In the genomic region with DNA sequence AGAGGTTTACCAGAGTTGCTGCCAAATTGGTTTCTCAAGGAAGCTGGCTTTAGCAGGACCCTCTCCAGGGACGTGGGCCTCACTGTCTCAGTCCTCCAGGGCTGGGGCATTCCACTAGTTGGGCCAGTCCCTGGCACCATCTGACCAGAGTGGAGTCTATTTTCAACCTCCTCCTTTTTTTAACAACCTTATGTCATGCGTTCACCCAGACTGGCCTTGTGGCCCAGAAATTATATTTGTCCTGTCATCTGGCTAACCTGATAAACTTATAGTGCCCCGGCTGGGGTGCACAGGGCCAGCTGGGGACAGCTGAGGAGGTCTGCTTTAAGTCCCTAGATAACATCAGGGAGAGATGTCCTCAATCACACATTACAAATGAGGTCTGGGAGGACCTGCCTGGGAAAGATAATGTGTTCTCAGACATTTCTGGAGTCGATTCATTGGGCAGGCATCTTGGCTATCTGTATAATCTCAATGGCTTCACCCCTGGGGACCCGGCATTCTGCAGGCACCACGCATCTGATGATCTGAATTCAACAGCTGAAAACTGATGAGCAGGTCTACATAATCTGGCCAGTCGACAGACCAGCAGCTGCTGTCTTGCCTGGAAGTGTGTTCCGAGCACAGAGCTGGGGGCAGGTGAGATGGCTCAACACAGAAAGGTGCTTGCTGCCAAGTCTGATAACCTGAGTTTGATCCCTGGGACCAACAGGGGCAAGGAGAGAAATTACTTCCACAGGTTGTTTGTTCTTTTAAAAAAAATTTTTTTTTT, we compare ENCODE assay signal across 10 mouse cellular contexts.
DNase-seq lines count a peak whose midpoint lies in the region; ATAC-seq and TF ChIP-seq lines count a peak whose summit lies in the region.
"Had no signal": no experiment of that assay in that cellular context is flagged by ENCODE, and none has a peak within 500 bp of the region (broad histone marks: within the 10 kb centered on the region; RNA-seq: fewer than 3 reads in every experiment).

No protein-coding gene starts in this region.

- WGBS in heart, embryonic 15.5 days, result 30% methylated on average over 8 of the region's 8 CpGs
- WGBS in midbrain, embryonic 16.5 days, result 47% methylated on average over 8 of the region's 8 CpGs
- WGBS in forebrain, embryonic 10.5 days, result 83% methylated on average over 8 of the region's 8 CpGs

- peak overlapping the region; percentile 59 for H3K27ac ChIP-seq in layer of hippocampus, adult 2 months
- H3K27ac ChIP-seq in heart, embryonic 15.5 days, result peak overlapping the region; percentile 67
- H3K27ac ChIP-seq in midbrain, embryonic 16.5 days (ENCODE audit: low read length), result peak overlapping the region; percentile 56; the same call in 1 of the 2 replicates
- no peak overlapping the region for H3K27ac ChIP-seq in forebrain, embryonic 10.5 days
- H3K27ac ChIP-seq: lung, embryonic 15.5 days; neural tube, embryonic 12.5 days had no signal

- no peak for TF ChIP-seq CTCF in layer of hippocampus, adult 2 months (conservative IDR thresholded peaks at IDR 0.05)

- H3K4me2 ChIP-seq in heart, embryonic 15.5 days, result no peak overlapping the region
- H3K4me2 ChIP-seq in midbrain, embryonic 16.5 days (ENCODE audit: low read length), result no peak overlapping the region
- H3K4me2 ChIP-seq: lung, embryonic 15.5 days; neural tube, embryonic 12.5 days had no signal

- H3K9me3 ChIP-seq in heart, embryonic 15.5 days (replicated peaks), result no peaks in the 10 kb centered on the region
- no peaks in the 10 kb centered on the region for H3K9me3 ChIP-seq in midbrain, embryonic 16.5 days (replicated peaks; ENCODE audit: control insufficient read depth, low read length, poor library complexity, severe bottlenecking)
- H3K9me3 ChIP-seq in forebrain, embryonic 10.5 days, result no peaks in the 10 kb centered on the region
- H3K9me3 ChIP-seq: lung, embryonic 15.5 days; neural tube, embryonic 12.5 days had no signal

- H3K36me3 ChIP-seq in heart, embryonic 15.5 days, result no peaks in the 10 kb centered on the region
- no peaks in the 10 kb centered on the region for H3K36me3 ChIP-seq in midbrain, embryonic 16.5 days (ENCODE audit: control insufficient read depth, insufficient read depth, low read length)
- H3K36me3 ChIP-seq in forebrain, embryonic 10.5 days (replicated peaks), result no peaks in the 10 kb centered on the region
- H3K36me3 ChIP-seq: lung, embryonic 15.5 days; neural tube, embryonic 12.5 days had no signal

- H3K4me1 ChIP-seq in heart, embryonic 15.5 days (replicated peaks), result peaks cover 16% of the 10 kb centered on the region
- peaks cover 22% of the 10 kb centered on the region for H3K4me1 ChIP-seq in midbrain, embryonic 16.5 days (ENCODE audit: control insufficient read depth, insufficient read depth, low read length)
- H3K4me1 ChIP-seq in forebrain, embryonic 10.5 days, result peaks cover 7% of the 10 kb centered on the region
- H3K4me1 ChIP-seq: lung, embryonic 15.5 days had no signal

- H3K4me3 ChIP-seq in layer of hippocampus, adult 2 months, result no peak overlapping the region
- no peak overlapping the region for H3K4me3 ChIP-seq in heart, embryonic 15.5 days
- H3K4me3 ChIP-seq in midbrain, embryonic 16.5 days (ENCODE audit: low read depth, low read length), result no peak overlapping the region
- no peak overlapping the region for H3K4me3 ChIP-seq in forebrain, embryonic 10.5 days
- H3K4me3 ChIP-seq: lung, embryonic 15.5 days; neural tube, embryonic 12.5 days had no signal

- no peaks in the 10 kb centered on the region for H3K27me3 ChIP-seq in heart, embryonic 15.5 days
- no peaks in the 10 kb centered on the region for H3K27me3 ChIP-seq in midbrain, embryonic 16.5 days (ENCODE audit: control insufficient read depth, insufficient read depth, low read depth, low read length)
- H3K27me3 ChIP-seq in forebrain, embryonic 10.5 days (ENCODE audit: poor library complexity, severe bottlenecking), result peaks cover 50% of the 10 kb centered on the region

- no peak for DNase-seq in layer of hippocampus, adult 2 months (ENCODE audit: low spot score in 2 of 2)
- no peak for DNase-seq in layer of hippocampus, postnatal 36 days
- peak; percentile 31 to 44 for DNase-seq in gastrocnemius, adult 8-10 months (ENCODE audit: low spot score in 2 of 2)
- DNase-seq in forebrain, embryonic 10.5 days (ENCODE audit: extremely low spot score, low spot score), result no peak
- DNase-seq in thymus, postnatal 36 days, result no peak
- DNase-seq: kidney, adult 18-20 months had no signal

- peak; percentile 72 for ATAC-seq in heart, embryonic 15.5 days (replicated peaks; ENCODE audit: insufficient number of reproducible peaks, insufficient read depth, low FRiP score, low read depth)
- ATAC-seq in midbrain, embryonic 16.5 days, result no peak

- H3K9ac ChIP-seq in heart, embryonic 15.5 days, result no peak overlapping the region
- no peak overlapping the region for H3K9ac ChIP-seq in midbrain, embryonic 16.5 days (ENCODE audit: low read depth, low read length)
- H3K9ac ChIP-seq: lung, embryonic 15.5 days; neural tube, embryonic 12.5 days had no signal

Comparison
In these comparisons a context has a peak if more than half of its experiments do, and no peak if none do; other contexts are left out.
1. DNase-seq: peak in gastrocnemius, adult 8-10 months (2 of 2); none in layer of hippocampus, adult 2 months (0 of 2), layer of hippocampus, postnatal 36 days (0 of 2), forebrain, embryonic 10.5 days (single experiment) and thymus, postnatal 36 days (0 of 2).